Mouse (Mus musculus) monocyte, adult 2 months (primary cell): Measurements from ENCODE around the gene Sec24a.

Experiments used
- DNase-seq, 2 experiments: peaks; one replicate each; pipeline ENCODE4 v3.0.0; 2022; ENCODE audit warnings: low spot score in 2 of 2, low read depth in 1 of 2

Gene Sec24a

GRCm38 (mm10) chr11:51650261-51650660 is 113.2 kb downstream of the Sec24a start:
- no peak for DNase-seq

GRCm38 (mm10) chr11:51649889-51650199 is 113.6 kb downstream of the Sec24a start:
- no peak for DNase-seq

- DNase-seq, result no peak
These were observed 114.1 kb downstream of the Sec24a start for GRCm38 (mm10) chr11:51649111-51649888.

- no peak for DNase-seq
These were observed 114.9 kb downstream of the Sec24a start for GRCm38 (mm10) chr11:51648566-51648965.

- DNase-seq, result no peak
These were observed 116.4 kb downstream of the Sec24a start for GRCm38 (mm10) chr11:51646751-51647667.

GRCm38 (mm10) chr11:51646245-51646644 is 117.2 kb downstream of the Sec24a start:
- no peak for DNase-seq

GRCm38 (mm10) chr11:51645293-51645692 is 118.1 kb downstream of the Sec24a start:
- no peak for DNase-seq

- no peak for DNase-seq
These were observed 119.2 kb downstream of the Sec24a start for GRCm38 (mm10) chr11:51644217-51644616.

- DNase-seq, result no peak
These were observed 119.7 kb downstream of the Sec24a start for GRCm38 (mm10) chr11:51643761-51644160.

GRCm38 (mm10) chr11:51643202-51643601 is 120.2 kb downstream of the Sec24a start:
- DNase-seq, result no peak
